Mouse (Mus musculus) liver, postnatal 0 days (tissue): ENCODE measurements around the gene Gata1.

Experiments
- CTCF ChIP-seq: sonication (generic); IDR thresholded peaks from 2 replicates; pipeline ENCODE4 v1.5.1; 2016; ENCODE audit warnings: antibody characterized with exemption, low read depth
- EP300 ChIP-seq: IDR thresholded peaks from 2 replicates; pipeline ENCODE4 v1.6.1; 2016; ENCODE audit warnings: antibody characterized with exemption, low read depth, mild to moderate bottlenecking

GRCm38 (mm10) chrX:7919601-7920383 is 58.1 kb downstream of the Gata1 start, which contains the start of gene Pcsk1n:
- TF ChIP-seq CTCF (no peak), EP300 (no peak)
